Mouse (Mus musculus): ENCODE measurements around the gene Rad51b. TPM values are rescaled to one million over a fixed set of nuclear protein-coding genes. Genes with fewer than 3 reads are reported as not detected.

Rad51b gene
- polyA plus RNA-seq, 1 experiment from 2014 or later = 5.1 TPM

DNA sequence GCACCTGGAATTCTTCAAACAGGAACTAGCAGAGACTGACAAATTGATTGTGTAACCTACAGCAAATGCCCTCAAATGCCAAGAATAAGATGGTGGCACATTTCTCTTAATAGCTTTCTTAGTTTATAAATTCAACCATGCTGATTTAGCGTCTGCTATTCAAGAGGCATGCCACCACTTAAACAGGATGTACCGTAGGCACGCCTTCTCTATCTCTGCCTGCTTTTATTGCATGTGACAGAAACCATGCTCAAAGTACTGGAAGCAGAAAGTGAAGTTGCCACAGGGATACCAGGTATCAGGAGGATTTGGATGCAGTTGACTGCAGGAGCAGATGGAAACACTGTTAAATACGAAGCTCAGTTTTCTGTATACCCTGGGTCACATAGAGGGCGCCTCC, 448.1 kb downstream of the Rad51b start:
- POLR2A ChIA-PET = no interaction called here
- DNase-seq (ENCODE audit: low read depth, low spot score) (no peak), ATAC-seq (no peak)
- CTCF ChIA-PET = no interaction called here
- in situ Hi-C loops (cut with MboI; ENCODE audit: low pct_unique_long_range_greater_than_20kb) = no loop called here
- TF ChIP-seq CTCF (IDR thresholded peaks at IDR 0.05) = no peak
- H3K27me3 ChIP-seq = no peaks in the 10 kb centered on the region

DNA sequence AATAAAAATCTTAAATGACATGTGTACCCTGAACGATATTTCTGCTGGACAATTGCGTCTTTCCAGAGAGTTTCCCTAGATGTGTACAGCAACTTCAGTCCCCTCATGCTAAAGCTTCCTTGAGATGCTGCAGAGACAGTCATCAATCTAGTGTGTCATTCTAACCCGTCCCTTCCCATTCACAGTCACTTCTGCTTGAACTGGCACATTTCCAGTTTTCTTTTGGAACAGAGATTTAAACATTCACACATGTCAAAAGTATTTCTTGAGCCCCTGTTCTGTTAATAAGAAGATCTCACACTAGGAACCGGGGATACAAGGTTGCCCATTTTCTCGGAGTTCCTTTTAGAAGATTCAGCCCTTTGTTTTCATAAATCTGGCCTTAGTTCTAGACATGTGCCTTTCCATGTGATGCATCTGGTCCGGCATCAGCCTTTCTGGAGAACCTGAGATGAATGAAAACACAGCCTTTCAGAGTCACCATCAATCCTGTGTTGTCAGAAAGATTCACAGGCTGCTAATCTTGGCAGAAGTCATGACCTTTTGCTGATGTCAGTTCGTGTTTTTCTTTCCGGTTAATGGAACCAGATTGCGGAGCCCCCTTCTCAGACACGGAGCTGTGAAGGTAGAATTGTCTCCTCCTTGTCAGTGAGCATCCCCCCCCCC, 448.9 kb downstream of the Rad51b start:
- DNase-seq (ENCODE audit: low read depth, low spot score) (no peak), ATAC-seq (no peak)
- no peaks in the 10 kb centered on the region for H3K27me3 ChIP-seq
- ChIA-PET CTCF (no interaction called here), POLR2A (no interaction called here)
- in situ Hi-C loops (cut with MboI; ENCODE audit: low pct_unique_long_range_greater_than_20kb) = no loop called here
- no peak for TF ChIP-seq CTCF (IDR thresholded peaks at IDR 0.05)

DNA sequence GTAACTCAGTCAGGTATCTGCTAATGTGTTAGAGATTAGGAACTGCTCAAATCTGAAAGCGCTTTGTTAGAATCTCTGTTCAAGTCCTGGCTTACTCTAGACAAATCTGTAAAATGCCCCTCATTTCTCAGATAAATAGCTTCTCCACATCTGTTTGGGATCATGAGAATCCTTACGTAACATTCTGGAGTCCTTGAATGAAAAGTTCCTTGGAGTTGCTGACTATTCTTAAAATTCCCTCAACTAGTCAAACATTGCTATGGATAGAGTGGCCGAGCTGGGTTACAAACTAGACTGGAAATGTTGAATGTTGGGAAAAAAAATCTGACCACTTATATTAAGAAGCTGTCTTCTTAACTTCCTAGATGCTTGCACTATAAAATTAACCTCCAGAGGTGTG, 450.5 kb downstream of the Rad51b start:
- CTCF ChIA-PET = no interaction called here
- TF ChIP-seq CTCF (IDR thresholded peaks at IDR 0.05) = no peak
- in situ Hi-C loops (cut with MboI; ENCODE audit: low pct_unique_long_range_greater_than_20kb) = no loop called here
- POLR2A ChIA-PET = interaction anchor here (0.6 kb wide), 1 partner anchor 1277 kb away, joined by 3 read pairs; no protein-coding TSS in a partner anchor
- no peak for DNase-seq (ENCODE audit: low read depth, low spot score)
- no peaks in the 10 kb centered on the region for H3K27me3 ChIP-seq
- ATAC-seq = no peak

DNA sequence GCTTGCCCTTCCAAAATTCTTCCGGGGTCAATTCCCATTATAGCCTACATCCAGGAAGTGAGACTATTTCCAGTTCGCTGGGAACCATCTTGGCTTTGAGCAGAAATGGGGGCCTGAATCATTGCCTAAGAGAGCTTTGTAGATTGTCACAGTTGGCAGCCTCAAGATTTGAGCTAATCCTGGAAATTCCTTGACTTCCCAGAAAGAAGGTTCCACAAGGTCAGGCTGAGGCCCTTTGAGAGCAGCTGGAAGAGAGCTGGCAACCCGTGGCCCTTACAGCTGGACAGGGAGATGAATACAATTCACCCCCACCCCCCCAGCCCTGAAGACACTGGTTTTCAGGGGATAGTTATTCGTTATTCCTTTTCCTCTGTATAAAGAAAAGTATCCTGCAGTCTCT, 451.8 kb downstream of the Rad51b start:
- ChIA-PET POLR2A (no interaction called here), CTCF (no interaction called here)
- in situ Hi-C loops (cut with MboI; ENCODE audit: low pct_unique_long_range_greater_than_20kb) = no loop called here
- no peak for TF ChIP-seq CTCF (IDR thresholded peaks at IDR 0.05)
- H3K27me3 ChIP-seq = no peaks in the 10 kb centered on the region
- no peak for DNase-seq (ENCODE audit: low read depth, low spot score)
- no peak for ATAC-seq

DNA sequence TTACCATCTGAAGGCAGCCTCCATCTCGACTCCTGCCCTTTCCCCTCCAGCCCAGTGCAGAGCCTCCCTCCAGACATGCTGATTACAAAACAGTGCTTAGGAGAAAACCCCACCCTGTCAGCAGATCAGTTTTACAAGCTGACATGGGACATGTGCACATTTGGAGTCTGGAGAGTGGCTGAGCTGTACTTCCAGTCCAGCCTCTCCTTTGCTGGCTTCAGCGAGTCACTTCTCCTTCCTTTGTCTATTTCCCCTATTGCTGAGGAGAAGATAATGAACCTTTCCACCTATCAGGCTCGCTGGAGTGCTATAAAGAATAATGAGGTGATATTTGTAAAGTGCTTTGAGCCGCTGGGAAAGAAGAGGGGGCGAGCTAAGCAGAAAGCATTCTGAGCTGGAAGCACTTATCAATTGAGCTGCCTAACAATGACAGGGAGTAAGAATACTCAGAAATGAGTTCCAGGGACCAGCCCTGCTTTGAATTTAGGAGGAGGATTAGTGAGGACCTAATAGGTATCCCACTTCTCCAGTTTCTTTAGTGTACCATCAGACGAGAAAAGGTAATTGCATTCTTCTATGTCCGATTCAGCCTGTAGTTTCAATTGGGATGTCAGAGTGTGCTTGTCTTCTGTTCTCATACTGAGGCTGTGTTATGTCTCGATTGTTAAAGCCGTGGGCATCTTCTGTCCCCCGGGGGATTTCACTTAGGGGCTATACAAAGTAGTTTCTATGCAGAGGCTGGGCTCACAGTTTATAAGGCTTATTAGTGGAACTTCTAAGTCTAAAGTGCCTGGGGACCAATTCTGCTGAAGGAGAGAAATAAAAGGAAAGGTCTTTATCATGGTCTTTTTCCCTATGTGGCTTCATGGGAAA, 453.4 kb downstream of the Rad51b start:
- DNase-seq (ENCODE audit: low read depth, low spot score) = no peak
- no peak for TF ChIP-seq CTCF (IDR thresholded peaks at IDR 0.05)
- no peaks in the 10 kb centered on the region for H3K27me3 ChIP-seq
- ChIA-PET CTCF (no interaction called here), POLR2A (no interaction called here)
- no peak for ATAC-seq
- in situ Hi-C loops (cut with MboI; ENCODE audit: low pct_unique_long_range_greater_than_20kb) = loop anchor here (10.0 to 25.0 kb wide), 2 partner anchors 354 to 388 kb away; no protein-coding TSS in a partner anchor

DNA sequence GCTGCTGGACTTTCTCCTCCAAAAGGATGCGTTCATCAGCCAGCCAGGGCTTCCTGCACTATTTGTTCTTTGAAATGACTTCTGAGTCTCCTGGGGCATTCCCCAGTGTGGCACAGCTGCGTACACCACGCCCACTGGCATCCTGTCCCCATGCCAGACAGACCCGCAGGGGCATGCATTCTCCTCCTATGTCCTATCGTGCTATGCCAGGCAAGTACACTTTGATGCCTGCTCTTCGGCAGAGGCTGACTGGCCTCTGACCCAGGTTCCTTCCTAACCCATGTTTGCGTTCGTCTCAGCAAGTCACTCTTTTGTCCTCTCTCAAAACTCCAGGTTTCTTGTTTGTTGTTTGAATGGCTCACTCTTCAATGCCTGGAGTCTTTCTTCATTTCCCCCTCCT, 454.7 kb downstream of the Rad51b start:
- in situ Hi-C loops (cut with MboI; ENCODE audit: low pct_unique_long_range_greater_than_20kb) = loop anchor here (10.0 to 25.0 kb wide), 2 partner anchors 353 to 389 kb away; no protein-coding TSS in a partner anchor
- H3K27me3 ChIP-seq = no peaks in the 10 kb centered on the region
- no peak for DNase-seq (ENCODE audit: low read depth, low spot score)
- ATAC-seq = no peak
- ChIA-PET CTCF (no interaction called here), POLR2A (no interaction called here)
- TF ChIP-seq CTCF (IDR thresholded peaks at IDR 0.05) = no peak

DNA sequence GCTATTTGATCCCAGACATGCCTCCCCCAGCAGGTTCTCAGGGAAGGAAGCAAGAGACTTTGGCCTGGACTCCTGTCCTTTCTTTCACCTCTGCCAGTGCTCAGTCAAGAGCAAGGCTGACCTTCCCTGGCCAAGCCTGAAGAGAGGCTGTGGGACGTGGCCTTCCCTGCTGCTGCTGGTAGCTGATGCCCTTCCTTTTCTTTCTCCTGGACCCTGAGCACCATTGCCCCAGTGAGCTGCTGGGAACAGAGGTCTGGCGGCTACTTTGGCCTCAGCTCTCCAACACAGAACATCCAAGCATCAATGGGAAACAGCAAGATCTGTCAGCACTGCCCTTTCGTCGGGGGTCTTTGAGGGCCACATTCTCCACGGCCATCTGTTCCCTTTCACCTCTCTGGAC, 455.1 kb downstream of the Rad51b start:
- no peak for DNase-seq (ENCODE audit: low read depth, low spot score)
- TF ChIP-seq CTCF (IDR thresholded peaks at IDR 0.05) = no peak

DNA sequence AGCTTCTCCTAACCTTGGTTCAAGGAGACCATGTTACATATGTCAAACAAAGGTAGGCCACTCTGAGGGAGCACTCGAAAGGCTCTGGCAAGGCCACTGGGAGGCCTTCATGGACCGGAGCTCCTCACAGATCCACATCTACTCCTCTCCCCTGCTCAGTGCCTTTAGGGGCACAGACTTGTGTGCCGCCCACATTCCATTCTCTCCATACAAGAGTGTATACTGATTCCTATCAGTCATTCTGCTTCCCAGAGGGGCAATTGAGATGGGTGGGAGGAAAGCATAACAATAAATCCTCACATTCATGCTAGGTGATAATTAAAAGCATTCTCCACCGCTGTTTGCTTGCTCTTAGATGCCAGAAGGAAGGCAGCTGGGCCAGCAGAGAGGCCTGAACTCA, 458.5 kb downstream of the Rad51b start:
- no peak for ATAC-seq
- CTCF ChIA-PET = no interaction called here
- no peaks in the 10 kb centered on the region for H3K27me3 ChIP-seq
- DNase-seq (ENCODE audit: low read depth, low spot score) = no peak
- no peak for TF ChIP-seq CTCF (IDR thresholded peaks at IDR 0.05)
- in situ Hi-C loops (cut with MboI; ENCODE audit: low pct_unique_long_range_greater_than_20kb) = loop anchor here (10.0 to 25.0 kb wide), 2 partner anchors 349 to 393 kb away; no protein-coding TSS in a partner anchor
- POLR2A ChIA-PET = interaction anchor here (0.6 kb wide), 1 partner anchor 28 kb away, joined by 4 read pairs; no protein-coding TSS in a partner anchor

More for the DNA sequence above, 455.1 kb downstream of the Rad51b start:
- in situ Hi-C loops (cut with MboI; ENCODE audit: low pct_unique_long_range_greater_than_20kb) = loop anchor here (10.0 to 25.0 kb wide), 2 partner anchors 353 to 390 kb away; no protein-coding TSS in a partner anchor
- POLR2A ChIA-PET = no interaction called here
- no peaks in the 10 kb centered on the region for H3K27me3 ChIP-seq
- CTCF ChIA-PET = no interaction called here
- ATAC-seq = no peak

DNA sequence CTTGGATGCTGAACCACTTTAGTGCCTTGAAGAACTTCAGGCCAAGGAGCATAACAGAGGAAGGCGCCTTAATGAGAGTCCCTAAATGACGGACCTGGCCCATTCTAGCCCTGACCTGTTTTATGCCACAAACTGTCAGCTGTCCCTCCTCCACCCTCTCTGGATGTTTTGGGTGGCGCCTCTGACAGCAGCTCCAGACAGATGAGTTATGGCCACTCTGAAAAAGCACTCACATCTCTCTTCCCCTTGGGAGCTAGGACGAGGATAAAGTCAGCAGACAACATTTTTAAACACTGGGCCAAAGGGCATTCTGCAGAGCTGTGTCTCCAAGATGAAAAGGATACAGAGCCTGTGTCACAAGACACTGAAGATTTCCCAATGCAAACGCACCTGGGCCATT, 459.3 kb downstream of the Rad51b start:
- CTCF ChIA-PET = no interaction called here
- POLR2A ChIA-PET = no interaction called here

DNA sequence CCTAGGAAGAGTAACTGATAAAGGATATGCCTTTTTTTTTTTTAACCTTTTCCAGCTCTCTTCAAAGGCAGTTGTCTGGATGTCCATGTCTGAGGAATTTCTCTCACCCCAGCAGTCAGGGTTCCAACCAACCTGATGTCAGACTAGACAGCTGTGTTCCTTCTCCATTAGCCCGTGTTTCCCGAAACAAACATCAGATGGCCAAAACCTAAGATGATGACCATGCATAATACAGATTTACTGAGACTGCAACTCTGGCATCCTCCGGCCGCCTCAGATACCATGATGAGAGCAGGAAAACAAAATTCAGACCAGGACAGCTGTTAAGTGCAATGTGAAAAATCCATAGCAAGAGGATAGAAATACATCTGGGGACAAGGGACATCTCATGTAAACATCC, 460.7 kb downstream of the Rad51b start:
- DNase-seq (ENCODE audit: low read depth, low spot score) = no peak
- POLR2A ChIA-PET = interaction anchor here (1.2 kb wide), 1 partner anchor 13 kb away, joined by 3 read pairs; no protein-coding TSS in a partner anchor
- ATAC-seq = no peak
- TF ChIP-seq CTCF (IDR thresholded peaks at IDR 0.05) = no peak
- CTCF ChIA-PET = no interaction called here
- in situ Hi-C loops (cut with MboI; ENCODE audit: low pct_unique_long_range_greater_than_20kb) = loop anchor here (10.0 to 25.0 kb wide), 2 partner anchors 347 to 395 kb away; no protein-coding TSS in a partner anchor
- H3K27me3 ChIP-seq = no peaks in the 10 kb centered on the region

More for the DNA sequence above, 459.3 kb downstream of the Rad51b start:
- H3K27me3 ChIP-seq = no peaks in the 10 kb centered on the region
- no peak for TF ChIP-seq CTCF (IDR thresholded peaks at IDR 0.05)
- no peak for ATAC-seq
- in situ Hi-C loops (cut with MboI; ENCODE audit: low pct_unique_long_range_greater_than_20kb) = loop anchor here (10.0 to 25.0 kb wide), 2 partner anchors 348 to 394 kb away; no protein-coding TSS in a partner anchor
- no peak for DNase-seq (ENCODE audit: low read depth, low spot score)

Data from Patski (cell line).